Mouse (Mus musculus) activated CD4-positive, CD25-positive, alpha-beta regulatory T cell, adult 4 months (primary cell): ENCODE measurements at regions not wholly inside any gene's neighbourhood (a gene's known extent, or its start where the extent isn't known, plus 50 kb on each side); places are given as distances from the start of the nearest gene placed in this dataset.
A peak's percentile ranks its signal among the peaks of the same experiment; 100 is the strongest.
"Not testable (repeated sequence)": the region's sequence is repeated elsewhere in the genome, so short reads cannot be mapped to it uniquely, and the experiment has no call there.

Experiments
- ATAC-seq: one replicate; pipeline ENCODE4 v1.8.0; 2017

DNA sequence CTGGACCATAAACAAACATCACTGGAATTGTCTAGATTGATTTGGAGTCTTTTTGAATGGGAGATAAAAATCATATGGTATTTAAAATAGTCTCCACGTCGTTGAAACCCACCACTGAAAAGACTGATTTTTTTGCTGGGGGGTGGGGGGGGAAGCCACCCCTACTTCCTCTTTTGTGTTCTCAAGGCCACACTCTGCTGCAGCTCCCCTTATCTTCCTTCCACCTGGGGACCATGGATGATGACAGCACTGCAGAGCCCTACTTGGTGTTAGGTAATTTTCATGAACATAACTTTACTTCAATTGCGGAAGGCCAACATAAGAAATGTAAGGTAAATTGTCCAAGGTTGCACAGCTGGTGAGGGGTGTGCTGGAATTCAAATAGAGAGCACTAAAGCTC, 232.4 kb upstream of the Vrk2 start:
- ATAC-seq: no peak

DNA sequence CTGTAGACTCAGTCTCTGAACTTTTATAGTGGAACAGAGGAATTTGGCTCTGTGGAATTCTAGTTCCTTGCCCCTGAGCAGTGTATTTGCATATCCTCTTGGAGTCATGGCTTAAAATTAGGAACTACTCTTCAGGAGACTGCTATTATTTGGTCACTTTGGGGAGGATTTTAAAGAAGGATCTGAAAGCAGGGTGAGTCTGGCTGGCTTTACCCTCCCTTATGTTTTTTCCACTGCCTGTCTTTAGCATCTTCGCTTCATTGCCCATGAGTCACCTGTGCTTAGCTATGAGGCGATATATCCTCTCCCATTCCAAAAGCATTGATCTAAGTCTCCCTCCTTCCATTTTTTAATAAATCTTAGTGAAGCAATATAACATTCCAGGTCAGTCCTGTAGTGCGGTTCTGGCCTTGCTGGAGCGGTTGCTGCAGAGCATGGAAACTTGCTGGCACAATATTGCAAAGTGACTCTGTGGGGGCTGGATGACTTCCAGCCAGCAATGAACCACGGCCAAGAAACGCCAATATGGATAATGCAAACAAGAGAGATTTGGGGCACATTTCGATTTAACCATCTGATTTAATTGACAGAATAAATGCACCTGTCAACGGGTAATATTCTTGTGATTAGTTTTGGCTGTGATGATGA, 230.4 kb upstream of the Vrk2 start:
- no peak for ATAC-seq

DNA sequence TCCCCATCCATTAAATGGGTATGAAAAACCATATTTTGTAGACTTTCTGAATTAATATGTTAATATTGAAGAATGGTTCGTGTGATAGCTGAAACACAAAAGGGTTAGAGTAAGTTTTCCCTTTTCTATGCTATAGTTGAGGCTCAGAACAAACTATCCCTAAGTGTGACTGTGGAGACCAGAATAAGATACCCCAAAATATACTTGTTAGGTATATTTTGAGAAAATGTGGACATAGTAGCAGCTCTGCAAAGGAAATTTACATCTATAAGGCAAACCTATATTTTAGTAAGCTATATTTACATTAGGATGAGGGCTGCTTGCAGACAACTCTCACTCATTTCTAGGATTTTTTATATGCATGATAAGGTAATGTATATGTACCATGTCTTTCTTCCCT, 227.3 kb upstream of the Vrk2 start:
- no peak for ATAC-seq

DNA sequence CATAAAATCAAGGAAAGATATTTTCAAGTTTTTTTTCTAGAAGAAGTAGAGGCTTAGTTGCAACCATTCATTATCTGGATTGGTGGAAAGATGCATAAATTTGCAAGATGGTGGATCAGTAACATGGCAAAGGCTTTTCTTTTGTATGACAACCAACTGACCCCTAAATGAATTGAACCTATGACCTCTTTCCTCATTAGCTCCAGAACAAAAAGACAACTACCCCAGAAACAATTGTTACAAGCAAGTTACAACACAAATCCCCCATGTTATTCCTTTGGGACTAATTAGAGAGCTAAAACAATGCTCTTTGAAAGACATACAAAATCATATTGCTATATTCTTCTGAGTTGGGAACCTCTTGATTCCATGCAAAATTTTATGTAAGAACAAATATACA, 223.5 kb upstream of the Vrk2 start:
- ATAC-seq: no peak

DNA sequence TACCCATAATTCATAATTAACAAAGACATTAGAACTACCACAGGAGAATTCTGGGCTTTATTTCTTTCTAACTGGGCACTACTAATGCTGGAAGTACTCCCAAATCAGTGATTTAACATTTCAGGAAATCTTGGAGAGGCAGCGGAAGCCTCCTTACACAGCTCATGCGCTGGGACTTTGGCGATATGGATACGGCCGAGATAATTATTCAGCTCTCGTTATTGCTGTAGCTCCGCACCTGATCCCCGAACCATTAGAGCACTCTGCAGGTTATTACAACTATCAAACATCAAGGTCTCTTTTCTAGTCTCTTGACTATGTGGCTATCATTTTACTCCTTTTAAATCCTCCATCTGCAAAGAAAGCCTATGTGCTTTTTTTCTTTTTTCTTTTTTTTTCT, 221.3 kb upstream of the Vrk2 start:
- no peak for ATAC-seq

DNA sequence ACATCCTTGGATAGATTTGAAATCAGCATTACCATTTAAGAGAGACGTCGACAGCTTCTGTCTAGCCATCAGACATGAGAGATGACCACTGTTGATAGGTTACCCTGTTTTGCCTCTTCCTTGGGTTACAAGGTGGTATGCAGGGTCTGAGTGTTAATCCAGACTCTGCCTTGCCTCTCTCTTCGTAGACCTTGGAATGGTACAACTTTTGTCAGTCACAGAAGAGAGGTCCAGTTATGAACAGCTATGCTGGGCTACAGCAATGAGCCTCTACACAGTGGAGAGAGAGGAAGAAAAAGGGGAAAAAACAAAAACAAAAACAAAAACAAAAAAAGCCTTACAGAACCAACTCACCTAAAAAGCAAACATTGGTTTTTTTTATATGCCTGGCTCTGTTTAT, 220.8 kb upstream of the Vrk2 start:
- no peak for ATAC-seq

DNA sequence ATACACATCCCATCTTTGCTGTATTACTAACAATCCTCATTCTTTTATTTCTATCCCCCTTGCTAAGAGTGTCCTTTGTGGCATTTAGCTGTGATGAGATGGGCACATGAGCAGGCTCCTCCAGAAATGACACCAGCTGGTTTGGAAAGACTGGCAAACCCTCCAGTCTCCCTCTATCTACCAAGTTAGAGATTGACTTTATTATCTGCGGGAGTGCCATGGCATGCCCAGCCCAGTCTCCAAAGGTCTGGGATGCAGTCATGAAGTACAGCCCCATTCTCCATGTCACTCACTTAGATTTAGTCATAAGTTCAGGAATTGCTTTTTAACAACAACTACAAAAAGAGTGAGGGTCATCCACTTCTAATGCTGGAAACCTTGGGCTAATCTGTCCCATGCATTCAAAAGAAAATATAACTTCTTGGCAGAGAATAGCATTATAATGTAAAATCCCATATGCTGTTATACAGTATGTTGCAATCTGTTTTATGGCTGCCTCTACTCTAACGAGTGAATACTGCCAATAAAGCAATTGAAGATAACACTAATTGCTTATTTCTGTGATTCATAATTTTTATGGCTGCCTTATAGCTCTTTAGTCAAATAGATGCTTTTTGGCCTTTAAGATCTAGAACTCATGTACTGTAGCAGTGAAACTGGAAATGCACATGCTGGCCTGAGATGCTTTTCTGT, 208.6 kb upstream of the Vrk2 start:
- no peak for ATAC-seq

DNA sequence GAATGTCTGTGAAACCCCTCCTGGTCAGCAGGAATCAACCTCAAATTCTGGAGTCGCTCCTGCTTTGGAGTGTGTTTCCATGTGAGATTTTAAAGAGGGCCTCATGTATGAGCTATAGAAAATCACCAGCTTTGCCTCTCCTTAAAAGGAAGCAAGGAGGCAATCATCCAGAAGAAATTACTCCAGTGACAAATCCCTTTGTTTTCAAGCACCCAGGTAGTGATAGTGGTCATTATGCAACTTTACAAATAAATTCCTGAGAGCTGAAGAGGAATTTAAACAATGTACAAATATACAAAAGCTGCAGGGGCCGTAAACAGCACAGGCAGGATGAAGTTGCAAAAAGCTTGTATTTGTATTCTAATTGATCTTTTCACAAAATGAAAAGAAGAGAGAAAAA, 206.5 kb upstream of the Vrk2 start:
- ATAC-seq: no peak

DNA sequence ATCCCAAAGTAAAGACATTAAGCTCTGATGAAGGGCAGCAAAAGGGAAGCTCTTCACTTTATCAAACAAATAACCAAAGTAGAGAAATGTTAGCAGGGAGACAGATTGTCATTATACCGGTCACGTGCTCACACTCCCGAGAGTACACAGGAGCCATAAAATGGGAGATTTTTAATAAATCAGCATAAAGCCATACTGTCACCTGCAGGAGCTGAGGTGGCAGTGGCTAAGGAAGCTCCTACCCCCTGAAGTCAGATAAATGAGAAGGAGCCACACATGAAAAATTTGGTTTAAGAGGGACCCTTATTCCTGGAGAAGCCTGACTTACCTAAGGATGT, 200.8 kb upstream of the Vrk2 start:
- no peak for ATAC-seq

DNA sequence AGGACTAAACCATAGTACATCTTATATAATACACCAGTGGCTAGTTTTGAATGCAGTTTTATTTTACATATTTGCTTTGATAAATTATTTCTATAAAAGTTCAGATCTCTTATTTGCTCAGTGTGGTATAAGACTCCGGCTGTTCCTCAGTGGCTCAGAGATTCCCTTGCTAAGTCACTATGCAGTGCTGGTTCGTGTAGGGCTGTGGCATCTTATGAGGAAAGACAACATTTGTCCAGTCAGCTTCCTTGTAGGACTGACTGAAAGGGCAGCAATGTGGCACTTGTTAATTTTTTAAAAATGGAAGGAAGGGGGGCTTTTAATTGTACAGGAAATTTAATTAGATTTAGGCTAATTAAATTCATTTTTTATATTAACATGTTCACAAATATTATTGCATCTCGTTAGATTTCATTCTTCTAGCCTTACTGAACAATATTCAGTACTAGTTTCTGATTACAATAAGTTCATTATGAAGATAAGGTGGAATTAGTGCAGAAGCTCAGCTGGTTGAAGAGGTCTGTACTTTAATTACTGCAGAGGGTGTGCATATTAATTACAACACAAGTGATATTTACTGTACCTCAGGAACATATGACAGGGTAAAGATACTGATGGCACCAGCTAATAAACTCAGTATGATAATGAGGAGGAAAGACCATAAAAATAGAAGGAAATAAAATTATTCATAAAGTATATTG, 200.3 kb upstream of the Vrk2 start:
- no peak for ATAC-seq

DNA sequence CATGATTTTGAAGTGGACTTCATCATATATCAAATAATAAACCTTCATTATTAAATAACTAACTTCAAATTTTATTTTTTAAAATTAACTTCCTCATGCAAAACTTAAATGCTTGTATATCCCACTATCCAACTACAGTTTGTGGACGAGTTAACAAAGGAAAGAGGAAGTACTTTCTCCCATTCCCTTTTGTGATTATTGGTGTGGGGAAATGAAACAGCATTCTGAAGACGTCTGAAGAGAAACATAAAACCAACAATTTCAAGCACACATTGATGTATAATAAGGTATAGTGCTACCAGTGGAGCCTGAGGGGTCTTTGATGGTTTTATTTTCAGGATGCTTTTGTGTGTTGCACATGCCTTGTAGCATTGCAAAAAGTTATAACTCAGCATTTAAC, 195.5 kb upstream of the Vrk2 start:
- no peak for ATAC-seq

DNA sequence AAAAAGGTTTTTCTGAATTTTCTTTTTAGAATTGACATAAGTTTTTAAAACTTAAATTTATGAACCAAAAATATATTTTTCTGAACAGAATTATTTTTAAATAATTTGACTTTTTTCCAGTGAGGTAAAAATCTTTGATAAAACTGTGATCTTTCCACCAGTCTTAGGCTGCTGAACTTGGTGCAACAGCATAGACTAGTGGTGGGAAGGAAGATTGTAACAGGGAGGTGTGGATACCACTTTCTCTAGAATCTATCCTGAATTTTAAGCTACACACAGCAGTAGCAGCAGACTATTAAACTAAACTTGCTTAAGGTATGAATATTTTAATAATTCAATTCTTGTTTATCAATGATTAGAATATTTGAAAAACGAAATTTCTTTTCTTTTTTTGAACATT, 191.4 kb upstream of the Vrk2 start:
- peak; percentile 54 for ATAC-seq

DNA sequence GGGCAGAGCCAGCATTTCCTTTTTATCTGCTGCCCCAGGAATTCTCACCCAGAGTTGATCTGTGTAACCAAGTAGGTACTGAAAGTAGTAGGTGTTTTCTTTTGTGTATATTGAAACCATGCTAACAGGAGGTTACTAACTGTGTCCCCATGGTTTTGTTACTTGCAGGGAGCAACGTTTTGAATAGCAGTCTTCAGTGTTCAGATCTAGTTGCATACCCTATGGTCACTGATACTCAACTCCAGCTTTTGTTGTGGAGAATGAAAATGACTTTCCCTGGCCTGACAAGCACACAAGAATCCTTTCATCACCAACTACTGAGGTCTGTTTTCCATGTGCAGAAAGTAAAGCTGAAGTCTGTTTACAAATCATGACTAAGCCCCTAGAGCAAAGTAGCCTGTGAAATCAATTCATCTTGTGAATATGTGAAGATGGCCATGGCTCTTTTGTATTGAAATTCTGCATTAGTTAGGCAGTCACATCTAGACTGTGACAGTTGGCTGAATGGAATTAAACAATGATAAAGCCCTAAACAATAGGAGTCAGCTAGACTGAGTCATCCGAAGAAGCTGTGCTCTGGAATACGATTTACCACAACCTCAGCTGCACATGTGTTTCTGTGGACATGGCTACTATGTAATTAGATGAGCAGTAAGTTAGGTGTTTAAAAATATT, 179.5 kb upstream of the Vrk2 start:
- ATAC-seq: no peak

DNA sequence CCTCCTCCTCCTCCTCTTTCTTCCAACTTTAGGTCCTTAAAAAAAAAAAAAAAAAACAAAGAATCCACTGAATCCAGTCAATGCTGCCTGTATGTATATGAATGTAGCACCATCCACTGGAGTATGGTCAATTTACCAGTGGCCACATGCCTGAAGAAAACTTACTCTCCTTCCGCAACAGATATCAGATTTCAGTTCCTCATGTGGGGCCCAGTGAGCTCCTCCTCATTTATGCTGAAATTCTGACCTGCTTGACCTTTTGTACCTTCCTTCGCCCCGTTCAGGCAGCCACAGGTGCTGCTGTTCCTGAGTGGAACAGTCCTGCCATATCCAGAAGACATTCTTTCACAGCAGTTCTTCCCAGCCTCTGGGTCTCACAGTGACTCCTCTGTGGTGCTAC, 161.8 kb upstream of the Vrk2 start:
- no peak for ATAC-seq

DNA sequence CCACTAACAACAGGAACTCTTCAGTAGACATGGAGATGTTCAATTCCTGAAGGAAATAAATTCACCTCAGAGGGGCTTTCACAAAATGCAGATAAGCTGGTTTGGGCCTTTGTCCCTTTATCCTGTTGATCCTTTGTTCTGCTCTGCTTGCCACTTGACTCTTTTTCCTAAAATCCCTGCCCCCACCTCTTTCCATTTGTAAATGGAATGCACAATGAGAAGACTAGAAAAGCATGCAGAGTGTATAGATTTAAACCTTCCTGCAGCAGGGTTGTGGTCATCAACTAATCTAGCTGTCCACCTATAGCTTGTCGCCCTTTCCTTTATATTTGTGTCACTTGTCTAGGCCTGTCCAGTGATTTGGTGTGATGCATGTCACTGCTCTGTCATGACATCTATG, 159.8 kb upstream of the Vrk2 start:
- no peak for ATAC-seq

DNA sequence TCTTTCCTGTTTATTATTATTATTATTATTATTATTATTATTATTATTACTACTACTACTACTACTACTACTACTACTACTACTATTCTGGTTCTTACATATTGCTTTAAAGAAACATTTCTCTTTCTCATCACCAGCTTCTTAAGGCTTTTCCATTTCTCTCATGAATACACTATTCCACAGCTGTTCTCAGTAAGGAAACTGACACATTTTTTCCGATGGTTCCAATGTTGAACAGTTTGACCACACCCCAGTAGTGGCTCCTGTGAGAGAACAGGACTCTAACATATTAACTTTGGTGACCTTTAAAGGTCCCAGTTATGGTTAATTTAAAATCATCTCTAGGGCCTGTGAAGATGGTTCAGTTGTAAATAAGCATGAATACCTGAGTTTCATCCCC, 148.4 kb upstream of the Vrk2 start:
- ATAC-seq: no peak

DNA sequence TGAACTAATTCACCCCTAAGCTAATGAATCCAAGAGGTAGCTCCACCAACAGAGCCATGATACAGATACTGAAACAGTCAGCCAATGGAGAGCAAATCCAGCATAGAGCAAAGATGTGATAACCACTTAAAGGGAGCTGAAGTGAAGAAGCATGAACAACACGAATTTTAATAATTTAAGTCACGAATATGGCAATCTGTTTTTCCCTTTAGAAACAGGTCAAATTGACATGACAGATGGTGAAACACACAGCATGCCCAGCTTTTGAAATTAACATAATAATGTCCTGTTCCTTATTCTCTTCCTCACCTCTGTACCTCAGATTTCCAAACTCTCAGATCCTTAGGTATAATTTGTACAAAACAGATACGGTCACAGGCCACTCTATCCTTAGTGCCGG, 145.9 kb upstream of the Vrk2 start:
- no peak for ATAC-seq

DNA sequence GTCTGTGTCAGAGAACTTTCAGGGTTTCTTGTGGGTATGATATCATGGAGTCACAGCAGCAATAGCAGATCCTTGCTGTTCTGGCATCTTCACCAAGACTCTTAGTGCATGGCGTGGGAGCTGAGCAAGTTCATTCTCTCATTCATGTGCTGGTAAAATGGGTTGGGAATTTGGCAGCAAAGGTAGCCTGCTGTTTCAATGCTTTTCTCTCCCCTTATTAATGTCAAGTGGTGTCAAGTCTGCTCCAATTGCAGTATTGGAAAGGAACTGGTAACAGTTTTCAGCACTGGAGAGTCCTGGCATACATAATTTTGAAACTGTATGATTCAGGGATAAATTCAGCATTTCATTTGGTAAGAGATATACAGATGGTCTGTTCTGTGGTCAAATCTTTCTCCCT, 133.2 kb upstream of the Vrk2 start:
- no peak for ATAC-seq

DNA sequence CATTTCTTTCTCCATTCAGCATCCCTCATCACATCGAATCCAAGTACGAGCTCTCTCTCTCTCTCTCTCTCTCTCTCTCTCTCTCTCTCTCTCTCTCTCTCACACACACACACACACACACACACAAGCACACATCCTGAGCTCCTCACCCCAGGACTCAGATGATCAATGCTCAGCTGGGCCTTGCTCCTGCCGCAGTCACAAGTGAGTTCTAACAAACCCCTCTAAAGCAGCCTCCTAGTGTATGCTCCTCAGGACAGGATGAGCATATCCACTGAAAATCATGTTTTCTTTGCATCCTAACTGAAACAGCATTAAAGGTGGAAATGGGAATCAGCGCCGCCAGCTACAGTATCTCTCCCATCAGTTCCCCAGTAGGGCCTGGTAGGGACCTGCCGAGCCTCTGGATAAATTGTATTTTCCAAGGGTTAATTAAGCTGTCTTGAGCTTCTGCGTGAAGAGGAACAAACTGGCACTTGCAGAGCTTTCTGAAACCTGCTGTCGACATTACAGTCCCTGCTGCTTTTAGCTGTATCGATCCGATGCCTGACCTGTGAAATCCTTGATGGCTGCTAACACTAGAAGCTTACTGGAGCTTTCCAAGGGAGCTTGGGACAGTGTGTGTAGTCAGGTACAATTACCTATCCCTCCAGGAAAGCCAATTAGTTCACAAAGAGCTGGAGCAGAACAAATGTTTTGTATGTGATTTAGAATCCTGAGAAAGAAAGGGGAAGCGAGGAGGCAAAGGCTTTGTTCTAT, 131.3 kb upstream of the Vrk2 start:
- ATAC-seq: no peak

DNA sequence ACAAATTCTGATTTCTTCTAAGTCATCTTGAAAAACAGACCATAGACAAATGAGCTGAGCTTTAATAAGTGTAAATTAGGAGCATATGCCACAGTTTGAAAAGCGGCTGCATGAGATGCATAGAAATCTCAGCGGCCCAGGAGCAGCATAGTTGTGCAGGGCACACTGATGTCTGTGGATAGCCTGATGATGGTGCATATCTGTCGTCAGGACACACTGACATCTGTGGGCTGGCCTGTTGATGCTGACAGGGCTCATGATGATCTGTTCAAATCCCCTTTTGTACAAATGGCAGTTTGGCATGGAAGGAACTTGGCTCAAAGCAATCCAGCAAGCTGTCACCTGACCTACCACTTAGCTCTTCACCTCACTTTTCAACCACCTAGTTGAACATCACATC, 128.5 kb upstream of the Vrk2 start:
- no peak for ATAC-seq

DNA sequence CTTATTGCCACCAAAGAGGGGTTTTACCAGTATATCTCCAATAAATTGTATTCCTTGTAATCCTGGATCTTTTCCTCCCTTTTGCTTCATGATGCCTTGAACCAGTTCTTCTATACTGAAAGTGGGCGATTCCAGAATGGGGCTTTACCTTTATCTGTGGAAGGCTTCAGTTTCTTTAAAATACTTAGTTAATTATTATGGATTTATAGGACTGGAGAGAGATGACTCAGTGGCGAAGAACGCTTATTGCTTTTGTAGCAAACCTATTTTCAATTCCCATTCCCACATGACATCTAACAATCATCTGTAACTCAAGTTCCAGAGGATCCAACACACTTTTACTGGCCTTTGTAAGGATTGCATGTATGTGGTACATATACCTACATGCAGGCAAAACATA, 127.4 kb upstream of the Vrk2 start:
- no peak for ATAC-seq

DNA sequence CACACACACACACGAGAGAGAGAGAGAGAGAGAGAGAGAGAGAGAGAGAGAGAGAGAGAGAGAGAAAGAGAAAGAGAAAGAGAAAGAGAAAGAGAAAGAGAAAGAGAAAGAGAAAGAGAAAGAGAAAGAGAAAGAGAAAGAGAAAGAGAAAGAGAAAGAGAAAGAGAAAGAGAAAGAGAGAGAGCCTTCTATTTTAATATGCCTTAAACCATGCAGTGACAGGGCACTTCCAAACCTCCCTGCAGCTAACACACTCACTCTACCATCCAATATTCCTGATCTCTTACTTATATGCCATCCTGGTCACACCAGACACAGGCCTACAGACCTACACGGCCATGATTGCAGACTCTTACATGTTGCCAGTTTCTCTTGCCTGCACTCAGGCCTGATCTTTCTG, 117.4 kb upstream of the Vrk2 start:
- ATAC-seq: not testable (repeated sequence)

DNA sequence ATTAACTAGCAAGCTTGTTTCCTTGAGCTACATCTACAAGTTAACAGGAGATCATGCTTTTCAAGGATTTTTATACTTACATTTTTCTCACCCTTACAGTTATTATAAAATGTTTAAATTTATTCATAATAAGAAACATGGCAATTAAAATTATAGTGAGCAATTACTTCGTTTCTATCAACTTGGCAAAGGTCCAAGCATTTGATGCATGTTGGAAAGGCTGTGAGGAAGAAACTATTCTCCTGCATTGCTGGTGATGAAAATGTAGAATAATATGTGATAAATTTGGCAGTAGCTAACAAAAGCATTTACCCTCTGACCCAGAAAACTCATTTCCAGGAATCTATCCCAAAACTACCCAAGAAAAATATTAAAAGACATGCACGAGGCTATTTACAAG, 114.8 kb upstream of the Vrk2 start:
- no peak for ATAC-seq
